Mouse (Mus musculus): Measurements from ENCODE around the gene Tap1. TPM values are rescaled to one million over a fixed set of nuclear protein-coding genes. Genes with fewer than 3 reads are reported as not detected.

Tap1 gene
- polyA plus RNA-seq (2017; shearing (Covaris generic)) = 516 TPM

DNA sequence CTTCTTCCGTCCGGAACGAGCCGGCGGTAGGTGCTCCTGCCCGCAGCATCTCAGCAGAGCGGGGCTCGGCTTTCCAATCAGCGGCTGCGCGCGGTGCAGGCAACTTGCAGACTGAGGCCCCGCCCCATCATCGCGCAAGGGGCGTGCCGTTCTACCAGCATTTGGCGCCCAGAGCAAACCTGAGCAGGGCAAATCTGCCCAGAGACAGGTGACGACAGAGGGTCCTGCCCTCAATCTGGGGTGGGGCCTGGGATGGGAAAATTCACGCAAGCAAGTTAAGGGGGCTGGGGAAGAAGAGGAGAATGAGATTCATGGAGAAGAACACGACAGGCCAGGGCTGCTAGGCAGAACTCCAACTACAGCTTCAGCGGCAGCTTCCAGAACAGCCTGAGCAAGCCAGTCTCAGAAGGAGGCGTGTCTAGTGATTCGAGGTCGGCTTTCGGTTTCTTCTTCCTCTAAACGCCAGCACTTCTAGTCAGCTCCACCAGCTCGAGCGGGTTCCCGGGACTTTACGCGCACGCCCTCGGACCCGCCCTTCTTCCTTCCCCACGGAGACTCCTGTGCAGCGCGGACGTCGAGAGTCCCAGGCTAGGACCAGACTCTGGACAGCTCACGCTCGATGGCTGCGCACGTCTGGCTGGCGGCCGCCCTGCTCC, at the start of gene Tap1, which contains the start of gene Psmb9:
Tap1 (plus strand) TSS at position 293 of the 656 bp plus-strand sequence.
Psmb9 (minus strand) TSS at position 504 of the 656 bp plus-strand sequence.

GRCm38 (mm10) chr17:34143033-34143432, 44.3 kb upstream of the Tap1 start, which contains the start of gene H2-DMb2:
Gene H2-DMb2 (plus strand): TSS chr17:34143307.

DNA sequence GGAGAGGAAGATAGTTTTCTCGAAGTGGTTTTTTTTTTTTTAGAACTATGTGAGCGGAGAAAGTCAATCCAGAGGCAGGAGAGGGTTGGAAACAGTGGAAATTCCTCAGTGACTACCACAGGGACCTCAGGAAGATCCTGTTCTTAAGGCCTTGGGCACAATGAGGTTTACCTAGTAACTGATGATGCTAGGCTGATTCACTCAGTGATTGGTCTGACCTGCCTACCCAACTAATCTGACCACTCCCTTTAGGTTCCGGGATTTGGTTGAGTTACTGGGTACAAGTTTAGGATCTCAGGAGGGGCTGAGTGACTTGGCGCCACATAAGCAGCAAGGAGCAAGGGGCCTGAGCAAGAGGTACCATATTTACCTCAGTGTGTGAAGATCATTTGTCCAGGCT, 34.4 kb upstream of the Tap1 start, which contains the start of gene H2-DMb1:
H2-DMb1 (plus strand) TSS at position 150 of the 400 bp plus-strand sequence.

GRCm38 (mm10) chr17:34196941-34197894, 9.9 kb downstream of the Tap1 start, which contains the start of gene Psmb8:
Gene Psmb8 (plus strand): TSS chr17:34197721.

DNA sequence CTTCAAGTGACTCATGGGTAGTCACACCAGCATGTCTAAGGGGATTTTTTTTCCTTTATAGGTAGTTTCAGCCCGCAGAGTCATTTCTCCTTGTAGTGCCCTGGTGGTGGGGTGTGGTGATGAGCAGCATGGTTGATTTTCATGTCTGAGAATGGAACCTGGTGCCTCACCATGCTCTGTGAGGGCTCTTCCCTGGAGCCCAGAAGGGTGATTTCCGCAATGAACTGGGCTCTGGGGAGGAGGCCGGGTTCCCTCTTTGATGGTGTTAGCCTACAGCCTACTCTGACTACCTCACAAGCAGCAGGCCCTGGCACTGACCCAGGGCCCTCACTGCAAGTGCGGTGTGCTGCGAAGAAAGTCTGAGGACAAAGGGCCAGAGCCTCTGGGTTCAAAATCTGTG, 16.1 kb downstream of the Tap1 start, which contains the start of gene Tap2:
Tap2 (plus strand) TSS at position 84 of the 400 bp plus-strand sequence.

DNA sequence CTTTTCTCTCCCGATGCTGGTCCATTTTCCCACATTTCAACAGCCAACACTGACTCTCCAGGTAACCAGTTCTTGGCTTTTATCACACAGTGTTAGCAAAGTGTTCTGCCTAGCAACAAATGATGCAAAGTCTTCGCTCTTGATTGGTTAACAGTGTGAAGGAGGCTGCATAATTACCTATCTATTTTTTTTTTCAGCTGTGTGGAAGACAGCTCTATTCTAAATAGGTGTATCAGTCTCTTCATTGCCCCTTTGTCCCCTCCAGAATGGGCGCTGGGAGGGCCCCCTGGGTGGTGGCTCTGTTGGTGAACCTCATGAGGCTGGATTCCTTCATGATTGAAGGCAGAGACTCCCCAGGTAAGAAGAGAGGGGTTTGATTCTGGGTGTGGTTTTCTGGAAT, 51.4 kb downstream of the Tap1 start, which contains the start of gene H2-Ob:
H2-Ob (plus strand) TSS at position 198 of the 400 bp plus-strand sequence.

Other genes with a start within 250 kb of the Tap1 start
- 140 TPM for gene Pfdn6, start 247.2 kb upstream of the Tap1 start, polyA plus RNA-seq (2017; shearing (Covaris generic))
- gene Wdr46, start 246.9 kb upstream of the Tap1 start, polyA plus RNA-seq (2017; shearing (Covaris generic)) = 58.5 TPM
- 30.8 TPM for gene B3galt4, start 236.1 kb upstream of the Tap1 start, polyA plus RNA-seq (2017; shearing (Covaris generic))
- gene Vps52, start 231.7 kb upstream of the Tap1 start, polyA plus RNA-seq (2017; shearing (Covaris generic)) = 89.2 TPM
- gene Rps18, start 231.6 kb upstream of the Tap1 start, polyA plus RNA-seq (2017; shearing (Covaris generic)) = 2,816 TPM
- 13,533 TPM for gene H2-K1, start 187.2 kb upstream of the Tap1 start, polyA plus RNA-seq (2017; shearing (Covaris generic))
- 21.4 TPM for gene Ring1, start 162.9 kb upstream of the Tap1 start, polyA plus RNA-seq (2017; shearing (Covaris generic))
- 41.5 TPM for gene H2-Ke6, start 159.5 kb upstream of the Tap1 start, polyA plus RNA-seq (2017; shearing (Covaris generic))
- gene Slc39a7, start 155.9 kb upstream of the Tap1 start, polyA plus RNA-seq (2017; shearing (Covaris generic)) = 132 TPM
- gene Rxrb, start 155.7 kb upstream of the Tap1 start, polyA plus RNA-seq (2017; shearing (Covaris generic)) = 22.6 TPM
- 3.3 TPM for gene Col11a2, start 148.1 kb upstream of the Tap1 start, polyA plus RNA-seq (2017; shearing (Covaris generic))
- 34.3 TPM for gene H2-Oa, start 95.2 kb upstream of the Tap1 start, polyA plus RNA-seq (2017; shearing (Covaris generic))
- 108 TPM for gene H2-DMa, start 68.0 kb upstream of the Tap1 start, polyA plus RNA-seq (2017; shearing (Covaris generic))
- gene Brd2, start 64.9 kb upstream of the Tap1 start, polyA plus RNA-seq (2017; shearing (Covaris generic)) = 142 TPM
- gene H2-DMb2, start 44.2 kb upstream of the Tap1 start, polyA plus RNA-seq (2017; shearing (Covaris generic)) = 5.1 TPM
- gene H2-DMb1, start 34.5 kb upstream of the Tap1 start, polyA plus RNA-seq (2017; shearing (Covaris generic)) = 4.3 TPM
- gene Psmb9, start 211 bp downstream of the Tap1 start, polyA plus RNA-seq (2017; shearing (Covaris generic)) = 713 TPM
- gene Psmb8, start 10.2 kb downstream of the Tap1 start, polyA plus RNA-seq (2017; shearing (Covaris generic)) = 1,545 TPM
- gene Tap2, start 16.0 kb downstream of the Tap1 start, polyA plus RNA-seq (2017; shearing (Covaris generic)) = 455 TPM
- 78.8 TPM for gene H2-Ob, start 51.4 kb downstream of the Tap1 start, polyA plus RNA-seq (2017; shearing (Covaris generic))
- 31.4 TPM for gene H2-Ab1, start 70.1 kb downstream of the Tap1 start, polyA plus RNA-seq (2017; shearing (Covaris generic))
- gene H2-Aa, start 100.3 kb downstream of the Tap1 start, polyA plus RNA-seq (2017; shearing (Covaris generic)) = 20.8 TPM
- 18.7 TPM for gene H2-Eb1, start 118.3 kb downstream of the Tap1 start, polyA plus RNA-seq (2017; shearing (Covaris generic))
- gene H2-Eb2, start 138.1 kb downstream of the Tap1 start, polyA plus RNA-seq (2017; shearing (Covaris generic)) = 0.11 TPM
- 0.39 TPM for gene Btnl2, start 167.3 kb downstream of the Tap1 start, polyA plus RNA-seq (2017; shearing (Covaris generic))
- not detected for gene Btnl1, start 189.6 kb downstream of the Tap1 start, polyA plus RNA-seq (2017; shearing (Covaris generic))
- gene BC051142, start 211.3 kb downstream of the Tap1 start, polyA plus RNA-seq (2017; shearing (Covaris generic)) = 0.27 TPM